Mouse (Mus musculus) limb, embryonic 10.5 days (tissue): ENCODE measurements around the gene B4gat1. TPM values are rescaled to one million over a fixed set of nuclear protein-coding genes. Genes with fewer than 3 reads are reported as not detected.
"Not testable (repeated sequence)": the region's sequence is repeated elsewhere in the genome, so short reads cannot be mapped to it uniquely, and the experiment has no call there.

Source experiments
- DNase-seq: peaks from one replicate; pipeline ENCODE4 v3.0.0-alpha.2; 2017; ENCODE audit warnings: low spot score
- H3K27ac ChIP-seq: fragments of 300-500 bp; sonication (generic); 2 replicates; pipeline ENCODE4 v1.5.1; 2016; ENCODE audit warnings: mild to moderate bottlenecking
- H3K27me3 ChIP-seq: fragments of 300-500 bp; sonication (generic); 2 replicates; pipeline ENCODE4 v1.6.1; 2016; ENCODE audit warnings: low read depth, mild to moderate bottlenecking; ENCODE audit not compliant: poor library complexity, severe bottlenecking
- H3K36me3 ChIP-seq: fragments of 300-500 bp; sonication (generic); 2 replicates; pipeline ENCODE4 v1.6.1; 2016; ENCODE audit warnings: mild to moderate bottlenecking, moderate library complexity
- H3K4me1 ChIP-seq: fragments of 300-500 bp; sonication (generic); 2 replicates; pipeline ENCODE4 v1.6.1; 2016
- H3K4me3 ChIP-seq: fragments of 300-500 bp; sonication (generic); 2 replicates; pipeline ENCODE4 v1.5.1; 2016; ENCODE audit warnings: mild to moderate bottlenecking, moderate library complexity
- H3K9me3 ChIP-seq: fragments of 300-500 bp; sonication (generic); replicated peaks from 2 replicates; pipeline ENCODE4 v1.6.1; 2016; ENCODE audit warnings: mild to moderate bottlenecking
- WGBS: fragments of 180-500 bp; shearing (Covaris S2); methylation state at CpG from one replicate; pipeline ENCODE4 v1.1.7; 2016; 5-methylcytosine and 5-hydroxymethylcytosine counted together
- polyA plus RNA-seq: library from polyadenylated mRNA; unstranded; fragments of >200 nt; fragmentation: Nextera tagmentation; extraction: Ambion mirVana; gene quantifications from 2 replicates; pipeline ENCODE4 v1.2.1, GENCODE M21; 2016

B4gat1 gene
- polyA plus RNA-seq, 1 experiment from 2014 or later, result 35.5 TPM

DNA sequence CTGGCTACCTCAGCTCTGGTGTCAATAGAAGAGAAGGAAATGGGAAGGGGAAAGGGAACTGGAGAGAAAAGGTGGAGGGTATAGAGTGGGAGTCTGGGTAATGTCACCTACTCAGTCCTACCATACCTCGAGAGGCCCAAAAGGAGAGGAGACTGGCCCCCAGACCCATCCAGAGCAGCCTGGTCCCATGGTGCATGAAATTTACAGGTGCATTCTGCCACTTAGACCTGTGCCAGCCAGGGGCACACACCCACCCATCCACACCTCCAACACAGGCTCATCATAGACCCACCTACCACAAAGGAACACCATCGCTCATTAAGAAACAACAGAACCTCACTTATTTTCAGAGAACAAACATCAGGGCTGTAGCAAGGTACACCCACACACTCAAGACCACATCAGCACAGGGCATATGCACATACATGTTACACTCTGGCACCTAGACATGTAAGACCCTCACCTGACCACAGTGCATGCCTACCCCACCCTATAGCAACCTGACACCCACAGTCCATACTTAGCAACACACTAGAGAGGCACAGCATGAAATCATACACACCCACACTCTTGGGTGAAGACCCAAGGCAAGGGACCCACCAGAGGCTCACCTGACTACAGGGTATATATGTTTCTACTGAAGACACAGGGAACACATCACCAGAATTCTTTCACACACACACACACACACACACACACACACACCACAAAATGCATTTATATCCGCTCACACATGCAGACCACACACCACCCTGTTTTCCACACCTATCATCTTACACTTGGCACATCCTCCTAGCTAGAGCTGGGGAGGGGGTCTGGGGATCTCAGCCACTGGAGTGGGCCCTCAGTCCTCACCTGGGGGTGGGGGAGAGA is 45.6 kb downstream of the B4gat1 start:
- Histone ChIP-seq H3K4me1 (peaks cover 24% of the 10 kb centered on the region), H3K9me3 (no peaks in the 10 kb centered on the region), H3K36me3 (no peaks in the 10 kb centered on the region), H3K27me3 (peaks cover 73% of the 10 kb centered on the region), H3K4me3 (peak overlapping the region; percentile 56), H3K27ac (0 out of 2 replicates have a peak overlapping the region, but pooled peaks have one; percentile 27)
- DNase-seq, result no peak
- WGBS, result 73% methylated on average over 3 of the region's 3 CpGs

DNA sequence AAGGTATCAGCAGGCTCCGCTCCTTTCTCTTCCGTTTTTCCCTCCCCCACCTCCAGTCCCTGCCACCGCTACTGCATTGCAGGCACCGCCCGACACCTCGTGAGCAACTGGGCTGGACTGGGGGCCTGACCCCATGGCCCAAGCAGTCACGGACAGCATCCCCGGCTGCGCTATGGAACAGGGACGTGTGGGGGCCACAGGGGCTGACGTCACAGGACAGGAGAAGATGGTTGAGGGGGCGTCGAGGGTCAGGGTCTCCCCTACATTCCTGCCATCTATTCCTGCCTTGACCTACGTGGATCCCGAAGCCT is 46.2 kb downstream of the B4gat1 start:
- H3K27me3 ChIP-seq, result peaks cover 72% of the 10 kb centered on the region
- peaks cover 27% of the 10 kb centered on the region for H3K4me1 ChIP-seq
- 0 out of 2 replicates have a peak overlapping the region, but pooled peaks have one; percentile 27 for H3K27ac ChIP-seq
- no peaks in the 10 kb centered on the region for H3K9me3 ChIP-seq
- 4% methylated on average over 15 of the region's 15 CpGs for WGBS
- no peak for DNase-seq
- peak overlapping the region; percentile 56 for H3K4me3 ChIP-seq
- peaks cover under 1% of the 10 kb centered on the region; the same call in 1 of the 2 replicates for H3K36me3 ChIP-seq

DNA sequence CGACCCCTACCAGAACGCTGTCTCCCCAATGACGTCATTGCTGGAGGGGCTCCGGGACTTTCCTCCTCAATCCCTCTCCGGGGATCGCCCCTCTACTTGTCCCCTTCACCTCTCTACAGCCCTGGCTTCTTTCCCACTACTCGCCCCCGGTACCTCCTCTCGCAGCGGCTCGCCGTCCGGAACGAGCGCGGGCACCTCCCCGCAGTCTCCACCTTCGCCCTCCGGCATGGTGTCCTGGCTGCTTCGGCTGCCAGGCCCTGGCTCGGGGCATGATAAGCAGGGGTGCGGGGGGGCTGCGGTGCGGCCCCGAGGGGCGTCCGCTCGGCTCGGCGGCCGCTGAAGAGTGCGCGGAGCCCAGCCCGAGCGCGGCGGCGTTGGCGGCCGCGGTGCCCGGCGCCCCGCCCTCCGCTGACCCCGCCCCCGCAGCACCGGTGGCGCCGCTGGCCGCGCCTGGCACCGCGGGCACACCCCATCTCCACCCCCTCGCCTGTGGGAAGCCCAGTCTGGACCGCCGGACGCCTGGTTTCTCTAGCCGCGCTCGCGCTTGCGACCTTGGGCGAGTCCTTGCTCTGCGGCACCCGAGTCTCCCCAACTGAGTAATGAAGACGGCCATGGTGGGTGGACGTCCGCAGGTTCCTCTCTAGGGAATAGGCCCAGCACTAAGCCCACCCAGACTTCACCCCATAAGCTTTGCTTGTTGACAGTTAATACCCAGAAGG is 46.7 kb downstream of the B4gat1 start, which contains the start of gene Tmem151a:
Gene Tmem151a (minus strand): TSS at position 387 of the 719 bp plus-strand sequence.
- Histone ChIP-seq H3K4me3 (peak within 1 kb of the TSS; percentile 56), H3K36me3 (peaks cover 3% of the 10 kb centered on the region), H3K9me3 (no peaks in the 10 kb centered on the region), H3K4me1 (peaks cover 27% of the 10 kb centered on the region), H3K27me3 (peaks cover 67% of the 10 kb centered on the region), H3K27ac (peak within 1 kb of the TSS; percentile 27)
- WGBS, result under 1% methylated on average over 68 of the region's 69 CpGs
- no peak for DNase-seq

DNA sequence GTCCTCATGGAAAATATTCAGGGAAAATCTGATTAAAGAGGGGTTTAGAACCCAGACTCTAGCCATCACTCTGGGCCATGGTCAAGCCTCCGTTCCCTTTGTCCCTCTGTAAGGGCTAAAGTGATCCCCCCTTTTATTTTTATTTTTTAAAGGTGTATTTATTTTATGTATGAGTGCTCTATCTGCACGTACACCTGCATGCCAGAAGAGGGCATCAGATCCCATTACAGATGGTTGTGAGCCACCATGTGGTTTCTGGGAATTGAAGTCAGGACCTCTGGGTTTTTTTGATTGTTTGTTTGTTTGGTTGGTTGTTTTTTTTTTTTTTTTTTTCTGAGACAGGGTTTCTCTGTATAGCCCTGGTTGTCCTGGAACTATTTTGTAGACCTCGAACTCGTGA is 47.9 kb downstream of the B4gat1 start:
- Histone ChIP-seq H3K27me3 (peaks cover 54% of the 10 kb centered on the region), H3K4me1 (peaks cover 27% of the 10 kb centered on the region), H3K36me3 (peaks cover 16% of the 10 kb centered on the region)
- not testable (repeated sequence) for H3K9me3 ChIP-seq, H3K4me3 ChIP-seq, H3K27ac ChIP-seq, DNase-seq
- WGBS, result 55% methylated on average over 4 of the region's 4 CpGs

DNA sequence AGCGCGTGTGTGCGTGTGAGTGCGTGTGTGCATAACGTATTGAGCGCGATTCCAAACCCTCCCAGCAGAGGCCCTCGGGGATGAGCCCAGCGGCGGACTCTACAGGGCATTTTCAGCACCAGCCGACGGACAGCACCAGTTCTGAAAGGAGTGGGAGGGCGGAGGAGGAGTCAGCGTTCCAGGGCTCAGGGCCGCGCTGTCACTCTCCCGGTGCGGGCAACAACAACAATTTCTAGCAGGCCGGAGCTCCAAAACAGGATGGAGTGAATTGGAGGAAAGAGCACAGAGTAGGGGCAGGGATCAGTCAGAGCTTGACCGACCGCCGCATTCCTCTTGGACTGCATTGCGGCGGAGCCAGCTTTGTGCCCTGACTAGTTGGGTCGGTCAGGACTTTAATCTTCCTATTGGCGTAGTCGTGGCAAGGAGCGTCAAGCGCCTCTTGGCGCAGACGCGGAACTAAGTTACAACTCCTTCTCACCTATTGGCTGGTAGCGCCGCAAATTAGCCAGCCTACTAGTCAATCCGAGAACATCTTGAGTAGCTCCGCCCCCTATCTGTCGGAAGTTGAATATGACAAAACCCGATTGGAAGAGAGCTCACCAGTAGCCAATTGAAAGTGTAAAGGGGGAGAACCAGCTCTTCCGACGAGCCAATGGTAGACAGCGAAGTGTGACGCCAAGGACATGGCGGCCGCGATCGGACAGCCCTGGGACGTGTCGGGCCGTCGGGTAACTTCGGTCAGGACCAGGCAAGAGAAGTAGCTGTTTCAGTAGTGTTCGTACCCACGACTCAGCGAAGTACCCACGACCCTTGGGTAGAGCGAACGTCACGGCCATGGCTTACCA is 49.5 kb downstream of the B4gat1 start, which contains the start of gene Yif1a:
Gene Yif1a (plus strand): TSS at position 655 of the 845 bp plus-strand sequence.
- peak within 1 kb of the TSS; percentile 83 for H3K27ac ChIP-seq

DNA sequence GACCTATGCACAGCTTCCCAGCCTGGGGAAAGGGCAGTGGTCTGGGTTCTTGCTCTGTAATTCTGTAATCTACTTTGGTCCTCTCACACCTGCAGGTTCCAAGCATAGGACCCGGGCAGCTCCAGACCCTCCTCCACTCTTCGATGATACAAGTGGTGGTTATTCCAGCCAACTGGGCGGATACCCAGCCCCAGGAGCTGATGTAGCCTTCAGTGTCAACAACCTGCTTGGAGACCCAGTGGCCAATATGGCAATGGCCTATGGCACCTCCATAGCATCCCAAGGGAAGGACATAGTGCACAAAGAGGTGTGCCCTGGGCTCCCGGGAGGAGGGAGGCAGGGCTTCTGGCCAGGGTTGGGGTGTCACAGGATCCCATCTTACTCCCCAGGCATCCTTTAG is 50.7 kb downstream of the B4gat1 start:
- DNase-seq, result no peak
- Histone ChIP-seq H3K4me1 (peaks cover 36% of the 10 kb centered on the region), H3K9me3 (no peaks in the 10 kb centered on the region), H3K27ac (no peak overlapping the region), H3K27me3 (peaks cover 26% of the 10 kb centered on the region), H3K4me3 (peak overlapping the region; percentile 85), H3K36me3 (peaks cover 40% of the 10 kb centered on the region)
- WGBS, result 90% methylated on average over 4 of the region's 4 CpGs

More for the DNA sequence above, 49.5 kb downstream of the B4gat1 start, which contains the start of gene Yif1a:
- Histone ChIP-seq H3K4me3 (peak within 1 kb of the TSS; percentile 85), H3K36me3 (peaks cover 31% of the 10 kb centered on the region), H3K9me3 (no peaks in the 10 kb centered on the region), H3K27me3 (peaks cover 39% of the 10 kb centered on the region), H3K4me1 (peaks cover 27% of the 10 kb centered on the region)
- WGBS, result under 1% methylated on average over 58 of the region's 58 CpGs
- DNase-seq, result peak; percentile 98

Other genes with a start within 250 kb of the B4gat1 start
- gene Rbm4, start 244.9 kb upstream of the B4gat1 start, polyA plus RNA-seq, result 91.5 and 108 TPM in 2 replicates
- 32.7 and 33.8 TPM in 2 replicates for gene Gm21992, start 227.2 kb upstream of the B4gat1 start, polyA plus RNA-seq
- gene Rbm14, start 227.2 kb upstream of the B4gat1 start, polyA plus RNA-seq, result 134 TPM in 2 replicates
- 48.9 and 55.3 TPM in 2 replicates for gene Ccs, start 199.5 kb upstream of the B4gat1 start, polyA plus RNA-seq
- gene Ccdc87, start 199.5 kb upstream of the B4gat1 start, polyA plus RNA-seq, result not detected in 2 replicates
- gene Ctsf, start 183.7 kb upstream of the B4gat1 start, polyA plus RNA-seq, result 13.3 and 18.5 TPM in 2 replicates
- gene Actn3, start 160.9 kb upstream of the B4gat1 start, polyA plus RNA-seq, result 1.6 and 2.7 TPM in 2 replicates
- 7.0 and 8.5 TPM in 2 replicates for gene Zdhhc24, start 160.2 kb upstream of the B4gat1 start, polyA plus RNA-seq
- gene Bbs1, start 132.2 kb upstream of the B4gat1 start, polyA plus RNA-seq, result 5.1 and 9.0 TPM in 2 replicates
- gene Dpp3, start 110.5 kb upstream of the B4gat1 start, polyA plus RNA-seq, result 196 and 198 TPM in 2 replicates
- gene Peli3, start 95.7 kb upstream of the B4gat1 start, polyA plus RNA-seq, result 1.4 and 2.1 TPM in 2 replicates
- gene Mrpl11, start 76.7 kb upstream of the B4gat1 start, polyA plus RNA-seq, result 161 and 187 TPM in 2 replicates
- not detected in 2 replicates for gene Npas4, start 48.5 kb upstream of the B4gat1 start, polyA plus RNA-seq
- gene Slc29a2, start 15.0 kb upstream of the B4gat1 start, polyA plus RNA-seq, result 7.3 and 8.6 TPM in 2 replicates
- gene AC124502.3, start 65 bp downstream of the B4gat1 start, polyA plus RNA-seq, result 1.8 and 3.1 TPM in 2 replicates
- 74.6 and 84.6 TPM in 2 replicates for gene Brms1, start 2.5 kb downstream of the B4gat1 start, polyA plus RNA-seq
- gene Rin1, start 11.7 kb downstream of the B4gat1 start, polyA plus RNA-seq, result 3.1 and 3.5 TPM in 2 replicates
- 37.1 and 42.5 TPM in 2 replicates for gene Cd248, start 29.3 kb downstream of the B4gat1 start, polyA plus RNA-seq
- 2.4 and 2.5 TPM in 2 replicates for gene Tmem151a, start 46.7 kb downstream of the B4gat1 start, polyA plus RNA-seq
- gene Yif1a, start 49.7 kb downstream of the B4gat1 start, polyA plus RNA-seq, result 65.4 and 78.0 TPM in 2 replicates
- gene Cnih2, start 59.7 kb downstream of the B4gat1 start, polyA plus RNA-seq, result 20.2 and 28.1 TPM in 2 replicates
- 276 and 296 TPM in 2 replicates for gene Rab1b, start 68.2 kb downstream of the B4gat1 start, polyA plus RNA-seq
- 28.2 and 30.6 TPM in 2 replicates for gene Klc2, start 79.7 kb downstream of the B4gat1 start, polyA plus RNA-seq
- 25.7 and 31.1 TPM in 2 replicates for gene Pacs1, start 234.3 kb downstream of the B4gat1 start, polyA plus RNA-seq